Mouse (Mus musculus): ENCODE results near the gene Casc1.

Casc1 gene

DNA sequence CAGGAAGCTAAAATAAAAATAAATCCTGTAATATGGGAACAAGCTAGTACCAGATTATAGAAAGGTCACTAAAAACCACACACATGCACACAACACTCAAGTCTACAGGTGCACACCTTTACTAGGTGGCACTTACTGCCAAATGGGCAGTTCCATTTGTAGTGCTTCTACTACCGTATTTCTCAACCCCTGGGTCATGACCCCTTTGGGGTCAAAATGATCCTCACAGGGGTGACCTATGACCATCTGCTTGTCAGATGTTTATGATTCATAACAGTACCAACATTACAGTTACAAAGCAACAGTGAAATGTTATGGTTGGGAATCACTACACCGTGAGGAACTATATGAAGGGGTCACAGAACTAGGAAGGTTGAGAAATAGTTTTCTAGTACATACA, 3.1 kb upstream of the Casc1 start:
- ChIA-PET CTCF (no interaction called here), POLR2A (interaction anchor here in 2 of 4 experiments (1.5 to 6.4 kb wide), 8 partner anchors 12 to 127 kb away, joined by 4 to 71 read pairs (median 8); no protein-coding TSS in a partner anchor)

DNA sequence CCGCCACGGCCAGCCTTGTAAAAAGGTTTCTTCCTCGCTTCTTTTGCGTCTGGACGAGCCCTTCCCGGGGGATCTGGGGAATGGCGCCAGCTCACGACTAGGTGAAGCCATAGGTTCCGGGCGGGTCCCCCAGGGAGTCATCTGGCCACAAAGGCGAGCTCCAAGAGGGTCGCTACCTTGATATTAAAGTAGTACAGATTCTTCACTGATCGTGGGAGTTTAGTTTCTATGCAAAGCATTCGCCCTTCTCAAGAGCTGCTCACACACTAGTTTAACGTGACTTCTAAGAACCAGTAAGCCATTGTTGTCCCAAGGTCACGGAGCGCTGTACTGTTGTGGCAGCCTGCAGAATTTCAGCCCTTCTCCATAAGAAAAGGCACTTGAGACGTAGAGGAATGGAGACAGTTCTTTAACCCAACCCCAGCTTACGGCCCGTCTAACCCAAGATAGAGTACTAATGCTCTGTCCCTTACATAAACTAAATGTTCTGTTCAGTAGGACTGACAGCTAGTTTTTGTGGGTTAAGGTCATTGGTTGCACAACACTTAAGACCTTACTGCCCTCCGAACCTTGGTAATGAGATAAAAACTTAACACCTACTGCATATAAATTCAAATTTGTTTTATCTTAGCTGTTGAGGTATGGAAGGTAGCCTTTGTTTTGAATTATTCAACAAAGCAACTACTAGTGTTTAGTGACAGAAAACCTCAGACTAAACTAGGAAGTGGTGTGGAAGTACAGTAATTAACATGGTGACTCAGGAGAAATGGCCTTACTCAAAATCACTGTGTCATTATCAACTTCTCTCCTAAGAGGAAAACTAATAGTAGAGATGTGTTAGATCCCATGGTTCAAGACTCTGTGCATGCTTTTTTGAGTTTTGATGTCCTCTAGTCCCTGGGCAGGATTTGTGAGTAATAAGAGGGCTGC, 836 bp upstream of the Casc1 start:
- ChIA-PET CTCF (interaction anchor here (0.6 to 2.1 kb wide), 17 partner anchors 10 to 279 kb away, joined by 3 to 14 read pairs (median 3); no protein-coding TSS in a partner anchor), POLR2A (interaction anchor here (0.6 to 6.4 kb wide), 135 partner anchors 8 to 1421 kb away, joined by 3 to 212 read pairs (median 5); partner anchors contain the start of genes Bcat1 (in 3 of the 4), Kras (in 2 of the 4) and Rassf8 (in 1 of the 4))

DNA sequence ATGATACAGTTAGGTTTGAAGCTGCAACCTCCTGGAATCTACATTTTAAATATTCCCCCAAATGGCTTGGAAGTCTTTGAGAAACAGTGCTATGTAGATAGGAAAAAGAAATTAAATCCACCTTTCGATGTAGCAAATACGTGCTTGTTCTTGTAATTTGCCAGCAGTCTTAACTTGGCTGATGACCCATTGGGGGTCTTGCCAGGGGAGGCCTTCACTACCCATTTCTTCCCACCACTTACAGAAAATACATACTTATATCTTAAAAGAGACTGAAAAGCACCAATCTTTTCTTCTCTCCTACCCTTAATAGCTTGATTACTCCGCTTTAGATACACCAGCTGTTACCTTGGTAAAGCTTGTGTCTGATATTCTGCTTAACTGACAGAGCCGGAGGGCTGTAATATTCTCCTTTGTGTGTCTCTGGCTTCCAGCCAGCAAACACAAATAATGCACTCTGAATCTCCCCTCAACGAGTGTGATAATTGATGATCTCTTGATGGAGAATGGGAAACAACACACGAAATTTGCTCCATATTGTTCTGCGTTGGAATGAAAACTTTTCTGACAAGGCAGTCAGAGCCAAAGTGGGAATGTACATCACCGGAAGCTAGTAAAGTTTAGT, 637 bp downstream of the Casc1 start:
- ChIA-PET CTCF (interaction anchor here (0.9 to 2.1 kb wide), 9 partner anchors 9 to 133 kb away, joined by 3 to 14 read pairs (median 5); no protein-coding TSS in a partner anchor), POLR2A (interaction anchor here (0.5 to 6.4 kb wide), 93 partner anchors 8 to 646 kb away, joined by 3 to 212 read pairs (median 7); partner anchors contain the start of genes Bcat1 (in 3 of the 4), Kras (in 2 of the 4) and Rassf8 (in 1 of the 4))

- ChIA-PET POLR2A (interaction anchor here in 2 of 4 experiments (0.9 to 2.5 kb wide), 5 partner anchors 12 to 137 kb away, joined by 3 to 9 read pairs (median 5); no protein-coding TSS in a partner anchor), CTCF (interaction anchor here in 1 of 4 experiments (0.8 to 1.4 kb wide), 3 partner anchors 11 to 137 kb away, joined by 3 to 6 read pairs (median 3); no protein-coding TSS in a partner anchor)
Measured at GRCm38 (mm10) chr6:145205142-145205541, 5.7 kb downstream of the Casc1 start.

GRCm38 (mm10) chr6:145204440-145204839, 6.4 kb downstream of the Casc1 start:
- CTCF ChIA-PET, result no interaction called here
- POLR2A ChIA-PET, result interaction anchor here in 1 of 4 experiments (2.0 to 2.5 kb wide), 2 partner anchors 134 to 137 kb away, joined by 5 to 9 read pairs; no protein-coding TSS in a partner anchor

GRCm38 (mm10) chr6:145202432-145203125, 8.2 kb downstream of the Casc1 start:
- CTCF ChIA-PET, result interaction anchor here in 2 of 4 experiments (0.6 to 1.9 kb wide), 5 partner anchors 15 to 139 kb away, joined by 3 to 9 read pairs (median 3); no protein-coding TSS in a partner anchor
- POLR2A ChIA-PET, result interaction anchor here (0.5 to 4.8 kb wide), 19 partner anchors 9 to 681 kb away, joined by 3 to 31 read pairs (median 3); partner anchors contain the start of genes Casc1 (in 4 of the 4) and Etfrf1 (in 4 of the 4)

DNA sequence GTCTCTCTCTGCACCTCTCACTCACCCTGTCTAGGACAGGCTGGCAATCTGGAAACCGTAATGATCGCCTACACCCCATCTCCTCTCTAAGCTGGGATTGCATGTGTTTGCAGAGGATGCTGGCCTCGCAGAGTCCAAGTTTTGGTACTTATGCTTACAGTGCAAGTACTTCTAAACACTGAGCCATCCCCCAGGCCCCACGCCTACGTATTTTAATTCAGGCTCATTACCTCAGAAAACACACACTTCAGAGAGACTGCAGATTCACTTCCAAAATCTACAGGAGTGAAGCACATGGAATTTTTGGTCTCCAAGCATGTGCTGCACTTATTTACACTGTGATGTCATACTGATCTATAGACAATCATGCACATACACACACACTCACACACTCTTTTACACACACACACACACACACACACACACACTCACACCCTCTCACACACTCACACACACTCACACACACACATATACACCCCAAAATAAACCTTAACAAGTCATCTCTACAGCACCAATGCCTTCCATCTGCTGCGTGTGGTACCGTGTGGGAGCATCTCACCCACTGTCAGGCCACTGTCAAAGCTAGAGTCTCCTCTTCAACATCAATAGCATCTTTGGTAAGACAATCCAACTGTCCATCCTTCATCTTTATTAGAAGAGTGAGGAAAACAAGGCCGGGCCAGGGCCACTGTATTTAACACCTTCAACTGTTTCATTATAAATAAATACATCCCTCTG, 12.7 kb downstream of the Casc1 start:
- POLR2A ChIA-PET, result interaction anchor here in 1 of 4 experiments (0.5 kb wide), 1 partner anchor 12 kb away, joined by 3 read pairs; no protein-coding TSS in a partner anchor

GRCm38 (mm10) chr6:145193446-145193845, 17.4 kb downstream of the Casc1 start:
- POLR2A ChIA-PET, result interaction anchor here in 3 of 4 experiments (0.6 to 1.8 kb wide), 10 partner anchors 9 to 147 kb away, joined by 3 to 6 read pairs (median 3); partner anchors contain the start of genes Casc1 (in 2 of the 3) and Etfrf1 (in 2 of the 3)
- CTCF ChIA-PET, result interaction anchor here in 1 of 4 experiments (0.8 kb wide), 1 partner anchor 33 kb away, joined by 3 read pairs; no protein-coding TSS in a partner anchor

More for the DNA sequence above, 12.7 kb downstream of the Casc1 start:
- CTCF ChIA-PET, result interaction anchor here in 1 of 4 experiments (1.0 kb wide), 1 partner anchor 11 kb away, joined by 3 read pairs; no protein-coding TSS in a partner anchor

- POLR2A ChIA-PET, result interaction anchor here in 3 of 4 experiments (0.6 to 1.8 kb wide), 9 partner anchors 9 to 148 kb away, joined by 3 to 6 read pairs (median 3); partner anchors contain the start of genes Casc1 (in 2 of the 3) and Etfrf1 (in 2 of the 3)
Measured at GRCm38 (mm10) chr6:145193038-145193437, 17.8 kb downstream of the Casc1 start.

DNA sequence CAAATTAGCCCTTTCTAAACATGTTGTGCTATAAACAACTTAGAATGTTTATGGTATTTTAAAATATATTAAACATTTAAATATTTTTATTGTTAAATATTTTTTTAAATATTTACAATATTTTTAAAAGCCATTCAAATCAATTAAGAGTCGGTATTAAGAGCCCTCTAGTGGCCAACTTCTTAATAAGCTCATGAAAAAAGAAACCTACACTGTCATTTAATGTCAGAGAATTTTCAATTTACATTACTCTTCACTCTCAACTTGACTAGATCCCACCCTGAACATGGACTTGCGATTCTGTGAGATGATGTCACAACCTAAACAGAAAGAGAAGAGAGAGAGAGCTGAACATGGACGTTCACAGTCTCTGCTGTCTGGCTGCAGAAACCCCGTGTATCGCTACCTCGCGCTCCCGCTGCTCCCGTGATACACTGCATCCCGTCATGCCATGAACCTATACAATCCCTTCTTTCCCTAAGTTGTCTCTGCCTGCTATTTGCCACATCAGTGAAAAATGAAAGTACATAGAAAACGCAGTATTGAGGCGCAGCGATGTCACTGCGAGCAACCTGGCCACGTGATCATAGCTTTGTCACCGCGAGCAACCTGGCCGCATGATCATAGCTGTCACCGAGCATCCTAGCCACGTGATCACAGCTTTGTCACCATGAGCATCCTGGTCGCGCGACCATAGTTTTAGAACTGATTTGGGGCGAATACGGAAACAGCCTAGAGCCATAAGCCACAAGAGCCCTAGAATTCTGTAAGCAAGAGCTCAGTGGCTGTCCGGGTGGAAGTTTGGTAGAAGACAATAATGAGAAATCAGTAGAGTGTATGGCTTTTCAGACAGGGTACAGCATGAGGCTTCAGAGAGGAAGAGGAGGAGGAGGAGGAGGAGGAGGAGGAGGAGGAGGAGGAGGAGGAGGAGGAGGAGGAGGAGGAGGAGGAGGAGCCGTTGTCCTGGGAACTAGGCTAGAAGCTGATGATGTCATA, 23.4 kb downstream of the Casc1 start:
- POLR2A ChIA-PET, result interaction anchor here in 3 of 4 experiments (0.5 to 2.3 kb wide), 36 partner anchors 9 to 350 kb away, joined by 3 to 35 read pairs (median 3); partner anchors contain the start of genes Casc1 (in 3 of the 3) and Etfrf1 (in 3 of the 3)
- CTCF ChIA-PET, result interaction anchor here (0.6 to 2.3 kb wide), 48 partner anchors 9 to 1156 kb away, joined by 3 to 23 read pairs (median 4); partner anchors contain the start of genes Etfrf1 (in 4 of the 4), Casc1 (in 3 of the 4) and Bcat1 (in 1 of the 4)

More at GRCm38 (mm10) chr6:145193038-145193437, 17.8 kb downstream of the Casc1 start:
- CTCF ChIA-PET, result interaction anchor here in 3 of 4 experiments (0.5 to 0.8 kb wide), 3 partner anchors 33 to 149 kb away, joined by 3 to 5 read pairs (median 3); no protein-coding TSS in a partner anchor

- POLR2A ChIA-PET, result interaction anchor here in 2 of 4 experiments (1.0 to 2.2 kb wide), 3 partner anchors 11 to 25 kb away, joined by 3 to 35 read pairs (median 4); partner anchors contain the start of gene Etfrf1 (in 1 of the 2)
- CTCF ChIA-PET, result no interaction called here
Measured at GRCm38 (mm10) chr6:145186096-145186495, 24.7 kb downstream of the Casc1 start.

GRCm38 (mm10) chr6:145182044-145182443, 28.8 kb downstream of the Casc1 start:
- POLR2A ChIA-PET, result interaction anchor here in 2 of 4 experiments (0.6 to 3.3 kb wide), 9 partner anchors 8 to 1426 kb away, joined by 3 to 20 read pairs (median 3); no protein-coding TSS in a partner anchor
- CTCF ChIA-PET, result interaction anchor here in 1 of 4 experiments (1.5 kb wide), 1 partner anchor 159 kb away, joined by 5 read pairs; no protein-coding TSS in a partner anchor

DNA sequence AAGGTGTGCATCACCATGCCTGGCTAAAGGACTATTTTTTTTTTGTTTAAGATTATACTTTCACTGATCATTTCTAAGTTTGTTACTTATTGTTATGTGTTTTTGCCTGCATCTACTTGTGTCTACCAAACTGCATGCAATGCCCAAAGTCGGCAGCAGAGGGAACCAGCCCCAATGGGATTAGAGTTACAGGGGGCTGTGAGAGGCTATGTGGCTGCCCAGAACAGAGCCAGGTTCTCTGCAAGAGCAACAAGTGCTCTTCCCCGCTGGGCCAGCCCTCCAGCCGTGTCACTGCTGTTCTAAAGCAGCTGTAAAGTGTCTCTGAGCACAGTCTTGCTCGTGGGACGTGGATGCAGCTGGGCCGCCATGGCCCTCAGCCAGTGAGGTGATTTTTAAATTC, 31.1 kb downstream of the Casc1 start:
- CTCF ChIA-PET, result interaction anchor here in 3 of 4 experiments (0.6 to 3.7 kb wide), 6 partner anchors 8 to 168 kb away, joined by 3 to 23 read pairs (median 4); no protein-coding TSS in a partner anchor
- POLR2A ChIA-PET, result interaction anchor here (0.5 to 2.9 kb wide), 11 partner anchors 12 to 1079 kb away, joined by 3 to 17 read pairs (median 3); partner anchors contain the start of genes Casc1 (in 2 of the 4) and Etfrf1 (in 2 of the 4)

- POLR2A ChIA-PET, result interaction anchor here (0.6 to 5.6 kb wide), 66 partner anchors 9 to 259 kb away, joined by 3 to 49 read pairs (median 6); partner anchors contain the start of genes Bcat1 (in 3 of the 4), Casc1 (in 3 of the 4) and Etfrf1 (in 3 of the 4)
Measured at GRCm38 (mm10) chr6:145176474-145176873, 34.3 kb downstream of the Casc1 start.

More at GRCm38 (mm10) chr6:145176474-145176873, 34.3 kb downstream of the Casc1 start:
- CTCF ChIA-PET, result interaction anchor here (0.6 to 3.7 kb wide), 13 partner anchors 11 to 522 kb away, joined by 3 to 23 read pairs (median 4); no protein-coding TSS in a partner anchor

Data from embryonic stem cell, embryonic (primary cell).